Mouse (Mus musculus) central nervous system, embryonic 18 days (tissue): ENCODE data around the gene Ttyh1. TPM values are rescaled to one million over a fixed set of nuclear protein-coding genes. Genes with fewer than 3 reads are reported as not detected.

Experiments
- polyA plus RNA-seq: library from polyadenylated mRNA; depleted of rRNA; stranded (reverse); fragments of >200 nt; gene quantifications from 2 replicates; pipeline ENCODE4 v1.2.3, GENCODE M21; 2012; rRNA removed

The Ttyh1 gene
- polyA plus RNA-seq = 218 and 229 TPM in 2 replicates

DNA sequence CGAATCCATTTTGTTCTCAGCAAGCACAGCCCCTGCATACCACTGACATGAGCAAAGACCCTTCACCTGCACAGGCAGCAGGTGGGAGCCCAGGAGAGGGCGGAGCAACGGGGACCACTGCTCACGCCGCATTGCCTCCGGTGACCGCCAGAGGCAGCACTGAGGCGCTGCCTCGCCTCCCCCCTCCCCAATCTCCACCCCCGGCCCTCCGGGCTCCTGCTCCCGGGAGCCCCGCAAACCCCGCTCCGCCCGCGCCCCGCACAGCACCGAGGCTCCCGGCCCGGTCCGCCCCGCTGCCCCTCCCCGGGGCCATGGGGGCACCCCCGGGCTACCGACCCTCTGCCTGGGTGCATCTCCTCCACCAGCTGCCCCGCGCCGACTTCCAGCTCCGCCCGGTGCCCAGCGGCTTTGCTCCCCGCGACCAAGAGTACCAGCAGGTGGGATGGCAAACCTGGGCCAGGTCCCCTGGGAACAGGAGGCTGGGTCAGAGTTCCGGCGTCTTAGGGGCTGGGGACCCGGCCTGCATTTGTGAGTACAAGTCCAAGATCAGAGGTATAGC, at the start of gene Ttyh1:
TSS of gene Ttyh1 (plus strand) at position 65 of the 559 bp plus-strand sequence.

DNA sequence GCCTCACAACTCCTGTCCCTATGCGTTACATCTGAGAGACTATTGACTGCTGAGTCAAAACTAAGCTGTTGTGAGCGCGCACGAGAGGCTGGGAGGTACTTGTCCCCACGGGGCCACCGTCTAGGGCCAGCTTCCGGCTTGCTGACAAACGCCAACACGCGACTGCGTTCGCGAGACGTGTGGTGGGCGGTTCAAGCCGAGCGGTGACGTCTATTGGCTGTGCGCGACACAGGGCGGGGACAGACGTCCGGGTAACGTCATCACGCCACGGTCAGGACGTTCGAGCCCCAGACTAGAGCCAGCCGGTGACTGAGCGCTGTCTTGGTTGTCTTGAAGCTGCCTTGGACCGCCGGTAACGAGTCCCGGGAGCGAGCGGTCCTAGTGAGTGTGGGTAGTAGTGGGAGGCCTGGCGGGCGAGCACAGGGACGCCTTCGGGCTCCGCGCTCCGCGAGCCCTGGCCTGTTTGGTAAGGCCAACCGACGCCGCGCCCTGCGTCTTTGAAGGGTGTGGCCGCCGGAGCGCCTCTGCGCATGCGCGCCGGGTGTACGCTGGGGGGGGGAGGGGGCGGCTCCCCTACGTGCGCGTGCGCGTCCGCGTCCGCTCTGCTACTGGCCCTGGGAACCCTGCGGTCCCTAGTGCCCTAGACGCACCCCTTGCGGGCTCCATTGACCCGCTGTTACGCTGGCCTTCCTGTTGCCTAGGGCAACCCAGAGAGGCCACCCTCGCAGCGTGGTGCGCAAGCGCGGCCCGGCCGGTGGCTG, 17.7 kb downstream of the Ttyh1 start, which contains the start of gene Leng8:
TSS of gene Leng8 (plus strand) at position 269 of the 761 bp plus-strand sequence.

DNA sequence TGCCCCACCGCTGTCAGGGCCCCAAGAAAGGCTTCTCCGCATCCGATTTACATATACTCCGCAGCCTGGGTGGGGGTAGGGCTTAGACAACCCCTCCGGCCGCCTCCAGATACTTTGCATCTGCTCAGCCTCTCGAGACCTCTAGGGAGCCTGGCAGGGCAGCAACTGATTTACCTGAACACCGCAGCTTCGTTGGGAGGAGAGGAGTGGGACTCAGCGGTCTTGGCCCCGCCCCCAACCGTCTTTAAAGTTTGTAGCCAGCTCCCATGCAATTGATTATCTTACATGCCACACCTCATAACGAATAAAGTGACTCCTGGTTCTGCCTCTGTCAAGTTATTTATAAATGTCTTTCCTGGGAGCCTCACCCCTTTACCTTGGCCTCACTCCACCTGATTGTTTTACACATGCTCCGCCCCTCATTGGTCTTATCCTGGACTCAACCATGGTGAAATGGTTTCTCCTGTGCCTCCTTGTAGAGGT, 30.9 kb downstream of the Ttyh1 start, which contains the start of gene Leng9:
TSS of gene Leng9 (minus strand) at position 316 of the 483 bp plus-strand sequence.

DNA sequence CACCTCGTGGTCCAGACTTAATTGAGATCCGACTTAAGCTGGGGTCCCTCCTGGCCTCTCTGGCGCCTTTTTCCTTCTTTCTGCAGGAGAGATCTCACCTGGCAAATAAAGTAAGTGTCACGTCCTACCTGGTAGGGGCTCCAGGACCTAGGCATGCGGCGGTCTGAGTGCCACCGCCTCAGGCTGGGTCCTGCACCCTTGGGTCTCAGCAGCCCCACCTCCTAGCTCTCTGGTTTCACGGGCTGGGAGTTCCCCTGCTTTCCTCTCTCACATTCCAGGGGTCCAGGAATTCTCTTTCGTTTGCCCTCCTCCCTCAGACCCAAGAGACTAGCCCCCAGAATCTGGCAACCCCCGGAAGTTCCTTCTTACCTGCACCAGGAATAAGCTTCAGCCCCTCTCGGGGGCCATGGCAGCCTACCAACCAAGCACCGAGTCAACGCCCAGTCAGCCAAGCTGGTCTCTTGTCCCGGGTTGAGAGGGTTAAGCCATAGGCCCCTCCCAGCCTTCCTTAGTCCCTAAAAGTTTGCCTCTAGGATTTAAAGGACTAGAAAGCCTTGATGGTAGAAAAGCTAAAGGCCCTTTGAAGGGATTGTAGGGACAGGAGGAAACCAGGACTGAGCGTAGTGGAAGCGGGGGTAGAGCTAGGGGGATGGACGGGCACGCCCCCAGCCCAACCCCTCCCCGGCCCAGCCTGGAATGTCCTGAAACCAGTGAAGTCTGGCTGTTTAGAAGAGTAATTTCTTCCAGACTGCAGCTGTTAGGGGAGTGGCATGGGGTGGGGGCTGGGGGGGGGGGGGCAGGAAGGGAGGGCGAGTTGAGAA, 45.1 kb downstream of the Ttyh1 start, which contains the start of gene Cdc42ep5:
TSS of gene Cdc42ep5 (minus strand) at position 771 of the 821 bp plus-strand sequence.

Other genes starting within 250 kb of the Ttyh1 start
- gene Gm14548, start 221.3 kb upstream of the Ttyh1 start, polyA plus RNA-seq = 0.05 TPM in 1 of 2 replicates, not detected in the other
- 0.11 TPM in 1 of 2 replicates, not detected in the other for gene Lilra6, start 203.9 kb upstream of the Ttyh1 start, polyA plus RNA-seq
- gene Lair1, start 56.2 kb upstream of the Ttyh1 start, polyA plus RNA-seq = 2.0 and 2.6 TPM in 2 replicates
- 307 and 327 TPM in 2 replicates for gene Leng8, start 17.6 kb downstream of the Ttyh1 start, polyA plus RNA-seq
- gene Leng9, start 31.0 kb downstream of the Ttyh1 start, polyA plus RNA-seq = 5.2 and 5.5 TPM in 2 replicates
- gene Cdc42ep5, start 45.5 kb downstream of the Ttyh1 start, polyA plus RNA-seq = 6.0 and 6.8 TPM in 2 replicates
- gene Lilra5, start 118.3 kb downstream of the Ttyh1 start, polyA plus RNA-seq = 0.03 and 0.09 TPM in 2 replicates
- not detected in 2 replicates for gene Ncr1, start 218.3 kb downstream of the Ttyh1 start, polyA plus RNA-seq